8 mouse cellular contexts compared by ENCODE assay signal in genomic region chr14:32683251-32683838, GRCm38 (mm10). TPM values are rescaled to one million over a fixed set of nuclear protein-coding genes. Genes with fewer than 3 reads are reported as not detected.
DNase-seq lines count a peak whose midpoint lies in the region; ATAC-seq and TF ChIP-seq lines count a peak whose summit lies in the region.
"Had no signal": no experiment of that assay in that cellular context is flagged by ENCODE, and none has a peak within 500 bp of the region (broad histone marks: within the 10 kb centered on the region; RNA-seq: fewer than 3 reads in every experiment).

No protein-coding gene starts in this region.

- no peaks in the 10 kb centered on the region for H3K36me3 ChIP-seq in midbrain, postnatal 0 days (ENCODE audit: insufficient read depth, low read length)
- H3K36me3 ChIP-seq: limb, embryonic 12.5 days had no signal

- H3K27ac ChIP-seq in midbrain, postnatal 0 days (ENCODE audit: low read depth, low read length) = no peak overlapping the region
- H3K27ac ChIP-seq: limb, embryonic 12.5 days had no signal

- no peaks in the 10 kb centered on the region for H3K27me3 ChIP-seq in midbrain, postnatal 0 days (ENCODE audit: insufficient read depth, low read length)
- H3K27me3 ChIP-seq: limb, embryonic 12.5 days had no signal

- H3K9me3 ChIP-seq in midbrain, postnatal 0 days (ENCODE audit: low read length) = no peaks in the 10 kb centered on the region
- H3K9me3 ChIP-seq: limb, embryonic 12.5 days had no signal

- H3K4me1 ChIP-seq in midbrain, postnatal 0 days (ENCODE audit: insufficient read depth, low read length) = peaks cover 5% of the 10 kb centered on the region

- TF ChIP-seq CTCF in midbrain, postnatal 0 days (IDR thresholded peaks at IDR 0.05) = no peak

- H3K9ac ChIP-seq in midbrain, postnatal 0 days (replicated peaks; ENCODE audit: low read length, poor library complexity, severe bottlenecking) = no peak overlapping the region
- H3K9ac ChIP-seq: limb, embryonic 12.5 days had no signal

- peak overlapping the region; percentile 39; the same call in 1 of the 2 replicates for H3K4me2 ChIP-seq in midbrain, postnatal 0 days (ENCODE audit: low read depth, low read length, poor library complexity, severe bottlenecking)

- ATAC-seq in midbrain, postnatal 0 days (ENCODE audit: low FRiP score) = no peak

- DNase-seq in right cerebral cortex, adult 18-20 months = peak; percentile 8
- no peak for DNase-seq in right cerebral cortex, postnatal 14 days
- peak; percentile 31 for DNase-seq in cerebellum, adult 8-10 months
- peak; percentile 59 for DNase-seq in gastrocnemius, postnatal 10 days
- DNase-seq in kidney, adult 18-20 months = peak; percentile 14
- peak; percentile 8 for DNase-seq in midbrain, postnatal 0 days (ENCODE audit: low spot score)
- DNase-seq in thymus, adult 18-20 months = no peak

- H3K4me3 ChIP-seq in midbrain, postnatal 0 days (ENCODE audit: low read depth, low read length) = no peak overlapping the region
- H3K4me3 ChIP-seq: limb, embryonic 12.5 days had no signal

- 54% methylated on average over 19 of the region's 19 CpGs for WGBS in midbrain, postnatal 0 days

RNA-seq across cellular contexts. Expression of gene 3425401B19Rik, which starts 1.7 kb away (rescaled TPM):
- 100 to 1,000 TPM; 229 to 232 TPM for total RNA-seq in gastrocnemius, postnatal 10 days (2021)
- 0.05 and 0.33 TPM in 2 replicates for total RNA-seq in midbrain, postnatal 0 days (2014; rRNA removed)
- 0.04 and 0.17 TPM in 2 replicates for polyA plus RNA-seq in midbrain, postnatal 0 days (2015; fragmentation: Nextera tagmentation; extraction: Ambion mirVana)

Comparison
In these comparisons a context has a peak if more than half of its experiments do, and no peak if none do; other contexts are left out.
1. DNase-seq: peak in right cerebral cortex, adult 18-20 months (single experiment), cerebellum, adult 8-10 months (single experiment), gastrocnemius, postnatal 10 days (single experiment), kidney, adult 18-20 months (single experiment) and midbrain, postnatal 0 days (single experiment); none in right cerebral cortex, postnatal 14 days (single experiment) and thymus, adult 18-20 months (0 of 2).
2. RNA of gene 3425401B19Rik, which starts 1.7 kb away (total RNA-seq): 229 to 232 TPM in gastrocnemius, postnatal 10 days; 0.05 to 0.33 TPM in midbrain, postnatal 0 days; every median in the first group is over 100 times any median in the second.